ENCODE assay signal across 18 mouse cellular contexts in the genomic region with DNA sequence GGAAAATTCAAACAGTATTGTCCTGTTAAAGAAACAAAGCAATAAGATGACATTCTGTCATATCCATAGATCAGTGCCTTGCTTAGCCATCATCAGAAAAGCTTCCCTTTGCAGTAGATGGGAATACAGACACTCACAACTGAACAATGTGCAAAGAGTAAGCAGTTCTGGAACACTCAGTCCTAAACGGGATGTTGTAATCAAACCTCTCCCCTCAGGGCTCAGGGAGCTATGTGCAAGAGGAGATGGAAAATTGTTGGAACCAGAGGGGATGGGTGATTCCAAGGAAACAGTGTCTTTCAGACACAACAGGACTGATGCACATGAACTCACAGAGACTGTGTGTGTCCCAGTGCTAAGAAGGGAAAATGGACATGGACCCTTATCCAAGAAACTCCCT.
DNase-seq lines count a peak whose midpoint lies in the region; TF ChIP-seq lines count a peak whose summit lies in the region.
"Had no signal": no experiment of that assay in that cellular context is flagged by ENCODE, and none has a peak within 500 bp of the region (broad histone marks: within the 10 kb centered on the region; RNA-seq: fewer than 3 reads in every experiment).

No protein-coding gene starts in this region.

- no peaks in the 10 kb centered on the region for H3K4me1 ChIP-seq in lung, adult 2 months (ENCODE audit: control insufficient read depth, insufficient read depth, low read length)
- H3K4me1 ChIP-seq: embryonic facial prominence, embryonic 13.5 days; heart, embryonic 10.5 days; hindbrain, embryonic 13.5 days had no signal

- TF ChIP-seq POLR2A in lung, adult 2 months (IDR thresholded peaks at IDR 0.05; ENCODE audit: borderline replicate concordance, extremely low read depth, low read depth, low read length) = no peak

- no peak overlapping the region for H3K4me3 ChIP-seq in lung, adult 2 months (replicated peaks; ENCODE audit: extremely low read depth, low read depth, low read length)
- H3K4me3 ChIP-seq: embryonic facial prominence, embryonic 13.5 days; forebrain, embryonic 13.5 days; heart, embryonic 10.5 days; hindbrain, embryonic 13.5 days had no signal

- 66% methylated on average over 1 of the region's 1 CpGs for WGBS in lung, adult 2 months

- no peak for TF ChIP-seq CTCF in lung, adult 2 months (IDR thresholded peaks at IDR 0.05; ENCODE audit: insufficient read depth, low read length)

- DNase-seq in gastrocnemius, postnatal 25 days = peak; percentile 44
- no peak for DNase-seq in gastrocnemius, postnatal 10 days
- peak; percentile 38 for DNase-seq in lung, postnatal 25 days (ENCODE audit: low spot score)
- DNase-seq in lung, adult 2 months = no peak
- peak; percentile 48 for DNase-seq in NIH3T3 (ENCODE audit: low read depth)
- DNase-seq in gonadal fat pad, adult 2 months (ENCODE audit: low read depth) = peak; percentile 22
- DNase-seq in T-cell, adult 2 months (ENCODE audit: low spot score) = no peak
- DNase-seq: adrenal gland, postnatal 14 days; cerebellum, adult 11-12 months; cerebellum, adult 9-11 months; cerebellum, postnatal 36 days; forebrain, postnatal 0 days; heart, postnatal 10 days; kidney, adult 11 months had no signal

Comparison
In these comparisons a context has a peak if more than half of its experiments do, and no peak if none do; other contexts are left out.
1. DNase-seq: peak in gastrocnemius, postnatal 25 days (single experiment), lung, postnatal 25 days (single experiment), NIH3T3 (single experiment) and gonadal fat pad, adult 2 months (single experiment); none in gastrocnemius, postnatal 10 days (single experiment), lung, adult 2 months (single experiment) and T-cell, adult 2 months (single experiment).